Mouse (Mus musculus): ENCODE measurements around the gene Sertad3.
"Not testable (repeated sequence)": the region's sequence is repeated elsewhere in the genome, so short reads cannot be mapped to it uniquely, and the experiment has no call there.

Gene Sertad3

GRCm38 (mm10) chr7:27493450-27493849 lies 19.9 kb downstream of the Sertad3 start:
- DNase-seq: no peak

GRCm38 (mm10) chr7:27494659-27495367 lies 21.2 kb downstream of the Sertad3 start:
- not testable (repeated sequence) for DNase-seq

GRCm38 (mm10) chr7:27499036-27499435 lies 25.5 kb downstream of the Sertad3 start, which contains the start of gene Prx:
TSS of gene Prx (plus strand) at chr7:27499324.
- DNase-seq: no peak

GRCm38 (mm10) chr7:27501620-27502019 lies 28.1 kb downstream of the Sertad3 start:
- DNase-seq: peak; percentile 60 to 73

- no peak for DNase-seq
Observed at GRCm38 (mm10) chr7:27506765-27507370, 33.3 kb downstream of the Sertad3 start.

- peak; percentile 99 to 100 for DNase-seq
Observed at GRCm38 (mm10) chr7:27507711-27508647, 34.4 kb downstream of the Sertad3 start.

- peak; percentile 74 to 80 for DNase-seq
Observed at GRCm38 (mm10) chr7:27508648-27509005, 35.1 kb downstream of the Sertad3 start.

- DNase-seq: no peak
Observed at GRCm38 (mm10) chr7:27510809-27511208, 37.2 kb downstream of the Sertad3 start.

- DNase-seq: no peak
Observed at GRCm38 (mm10) chr7:27514961-27515360, 41.4 kb downstream of the Sertad3 start.

GRCm38 (mm10) chr7:27518314-27518713 lies 44.7 kb downstream of the Sertad3 start:
- no peak for DNase-seq

GRCm38 (mm10) chr7:27520104-27520503 lies 46.5 kb downstream of the Sertad3 start:
- DNase-seq: no peak

GRCm38 (mm10) chr7:27520599-27520998 lies 47.0 kb downstream of the Sertad3 start:
- no peak for DNase-seq

- DNase-seq: no peak
Observed at GRCm38 (mm10) chr7:27522967-27523366, 49.4 kb downstream of the Sertad3 start, which contains the start of gene Hipk4. TSS of gene Hipk4 (plus strand) at chr7:27523267.

- DNase-seq: no peak
Observed at GRCm38 (mm10) chr7:27523805-27524204, 50.2 kb downstream of the Sertad3 start.

GRCm38 (mm10) chr7:27526039-27526827 lies 52.7 kb downstream of the Sertad3 start:
- peak; percentile 71 to 88 for DNase-seq
